Mouse (Mus musculus) stomach, postnatal 0 days (tissue): Measurements from ENCODE around the gene Stk10.

Source experiments
- CTCF ChIP-seq: IDR thresholded peaks from 2 replicates; pipeline ENCODE4 v1.5.1; 2016; ENCODE audit warnings: antibody characterized with exemption, low read depth, mild to moderate bottlenecking, moderate library complexity
- EP300 ChIP-seq: optimal IDR thresholded peaks from 2 replicates; pipeline ENCODE3; 2016; ENCODE audit warnings: antibody characterized with exemption

GRCm38 (mm10) chr11:32544041-32544440 is 10.9 kb downstream of the Stk10 start:
- TF ChIP-seq CTCF (no peak), EP300 (no peak)
